Mouse (Mus musculus) forebrain, embryonic 11.5 days (tissue): ENCODE results near the gene Ggt6. TPM values are rescaled to one million over a fixed set of nuclear protein-coding genes. Genes with fewer than 3 reads are reported as not detected.
A peak's percentile ranks its signal among the peaks of the same experiment; 100 is the strongest.

Source experiments
- ATAC-seq: fragments of 200-750 bp; cut with Nextera tagmentation; replicated peaks from 2 replicates; pipeline ENCODE4 v1.8.0; 2017; ENCODE audit warnings: moderate TSS enrichment; ENCODE audit not compliant: low FRiP score
- DNase-seq: peaks from one replicate; pipeline ENCODE4 v3.0.0-alpha.2; 2017; ENCODE audit warnings: low spot score
- H3K27ac ChIP-seq: fragments of 300-500 bp; sonication (generic); 2 replicates; pipeline ENCODE4 v1.5.1; 2014; ENCODE audit warnings: low read depth, low read length
- H3K27me3 ChIP-seq: fragments of 300-500 bp; sonication (generic); 2 replicates; pipeline ENCODE4 v1.6.1; 2014; ENCODE audit warnings: mild to moderate bottlenecking, low read length, mixed read lengths; ENCODE audit not compliant: control insufficient read depth, insufficient read depth
- H3K36me3 ChIP-seq: fragments of 300-500 bp; sonication (generic); 2 replicates; pipeline ENCODE4 v1.6.1; 2014; ENCODE audit warnings: mild to moderate bottlenecking, low read length, moderate library complexity, mixed read lengths; ENCODE audit not compliant: control insufficient read depth, insufficient read depth
- H3K4me1 ChIP-seq: fragments of 300-500 bp; sonication (generic); replicated peaks from 2 replicates; pipeline ENCODE4 v1.6.1; 2014; ENCODE audit warnings: low read length, mixed read lengths; ENCODE audit not compliant: control insufficient read depth, insufficient read depth
- H3K4me2 ChIP-seq: fragments of 300-500 bp; sonication (generic); 2 replicates; pipeline ENCODE4 v1.6.1; 2014; ENCODE audit warnings: low read depth, mild to moderate bottlenecking, low read length, moderate library complexity, mixed read lengths; ENCODE audit not compliant: severe bottlenecking
- H3K4me3 ChIP-seq: fragments of 300-500 bp; sonication (generic); 2 replicates; pipeline ENCODE4 v1.5.1; 2014; ENCODE audit warnings: low read depth, low read length
- H3K9ac ChIP-seq: fragments of 300-500 bp; sonication (generic); 2 replicates; pipeline ENCODE4 v1.6.1; 2014; ENCODE audit warnings: low read length
- H3K9me3 ChIP-seq: fragments of 300-500 bp; sonication (generic); 2 replicates; pipeline ENCODE4 v1.6.1; 2016; ENCODE audit warnings: low read length, mixed read lengths; ENCODE audit not compliant: control insufficient read depth
- WGBS: fragments of 180-500 bp; shearing (Covaris S2); extraction: QIAGEN DNeasy Blood & Tissue Kit; methylation state at CpG from one replicate; pipeline ENCODE4 v1.1.7; 2014; 5-methylcytosine and 5-hydroxymethylcytosine counted together
- polyA plus RNA-seq: library from polyadenylated mRNA; unstranded; fragments of >200 nt; fragmentation: Nextera tagmentation; extraction: Ambion mirVana; gene quantifications from 2 replicates; pipeline ENCODE4 v1.2.1, GENCODE M21; 2014

Ggt6 gene
- polyA plus RNA-seq, 1 experiment from 2014 or later = not detected

GRCm38 (mm10) chr11:72453105-72453953, 18.0 kb downstream of the Ggt6 start:
- H3K27me3 ChIP-seq = no peaks in the 10 kb centered on the region
- H3K4me3 ChIP-seq = no peak overlapping the region
- WGBS = 61% methylated on average over 15 of the region's 15 CpGs
- ATAC-seq (no peak), DNase-seq (no peak)
- H3K36me3 ChIP-seq = peaks cover 28% of the 10 kb centered on the region
- H3K9me3 ChIP-seq = no peaks in the 10 kb centered on the region
- no peak overlapping the region for H3K9ac ChIP-seq
- no peak overlapping the region for H3K4me2 ChIP-seq
- no peak overlapping the region for H3K27ac ChIP-seq
- H3K4me1 ChIP-seq = 0 out of 2 replicates have a peak, but pooled peaks cover 2% of the 10 kb centered on the region

- H3K27me3 ChIP-seq = no peaks in the 10 kb centered on the region
- no peak overlapping the region for H3K4me3 ChIP-seq
- DNase-seq = no peak
- H3K9ac ChIP-seq = peak overlapping the region; percentile 17; the same call in 1 of the 2 replicates
- H3K27ac ChIP-seq = no peak overlapping the region
- H3K36me3 ChIP-seq = peaks cover 10% of the 10 kb centered on the region; the same call in 1 of the 2 replicates
- H3K4me2 ChIP-seq = no peak overlapping the region
- WGBS = 28% methylated on average over 5 of the region's 5 CpGs
- H3K9me3 ChIP-seq = no peaks in the 10 kb centered on the region
- H3K4me1 ChIP-seq = 0 out of 2 replicates have a peak, but pooled peaks cover 2% of the 10 kb centered on the region
- ATAC-seq = 0 out of 2 replicates have a peak, but pooled peaks have one; percentile 15
These were observed 20.4 kb downstream of the Ggt6 start for GRCm38 (mm10) chr11:72455694-72456093.

GRCm38 (mm10) chr11:72457995-72458496, 22.7 kb downstream of the Ggt6 start:
- no peak overlapping the region for H3K4me2 ChIP-seq
- DNase-seq = no peak
- no peak overlapping the region for H3K9ac ChIP-seq
- ATAC-seq = no peak
- H3K9me3 ChIP-seq = no peaks in the 10 kb centered on the region
- H3K36me3 ChIP-seq = no peaks in the 10 kb centered on the region
- H3K4me1 ChIP-seq = 0 out of 2 replicates have a peak, but pooled peaks cover 2% of the 10 kb centered on the region
- no peak overlapping the region for H3K4me3 ChIP-seq
- H3K27ac ChIP-seq = no peak overlapping the region
- 74% methylated on average over 12 of the region's 12 CpGs for WGBS
- H3K27me3 ChIP-seq = no peaks in the 10 kb centered on the region

- H3K4me2 ChIP-seq = no peak overlapping the region
- ATAC-seq (no peak), DNase-seq (no peak)
- H3K36me3 ChIP-seq = no peaks in the 10 kb centered on the region
- H3K9me3 ChIP-seq = no peaks in the 10 kb centered on the region
- 0 out of 2 replicates have a peak, but pooled peaks cover 2% of the 10 kb centered on the region for H3K4me1 ChIP-seq
- no peaks in the 10 kb centered on the region for H3K27me3 ChIP-seq
- no peak overlapping the region for H3K27ac ChIP-seq
- no peak overlapping the region for H3K4me3 ChIP-seq
- H3K9ac ChIP-seq = no peak overlapping the region
- 83% methylated on average over 3 of the region's 3 CpGs for WGBS
These were observed 23.2 kb downstream of the Ggt6 start for GRCm38 (mm10) chr11:72458502-72458901.

GRCm38 (mm10) chr11:72461500-72461981, 26.2 kb downstream of the Ggt6 start:
- WGBS = 73% methylated on average over 5 of the region's 5 CpGs
- no peaks in the 10 kb centered on the region for H3K27me3 ChIP-seq
- no peaks in the 10 kb centered on the region for H3K4me1 ChIP-seq
- H3K4me2 ChIP-seq = no peak overlapping the region
- DNase-seq (no peak), ATAC-seq (no peak)
- H3K9ac ChIP-seq = no peak overlapping the region
- no peak overlapping the region for H3K4me3 ChIP-seq
- no peaks in the 10 kb centered on the region for H3K36me3 ChIP-seq
- no peaks in the 10 kb centered on the region for H3K9me3 ChIP-seq
- H3K27ac ChIP-seq = no peak overlapping the region

GRCm38 (mm10) chr11:72464821-72465220, 29.5 kb downstream of the Ggt6 start:
- DNase-seq = no peak
- H3K36me3 ChIP-seq = no peaks in the 10 kb centered on the region
- no peaks in the 10 kb centered on the region for H3K9me3 ChIP-seq
- H3K27me3 ChIP-seq = no peaks in the 10 kb centered on the region
- H3K4me2 ChIP-seq = no peak overlapping the region
- no peaks in the 10 kb centered on the region for H3K4me1 ChIP-seq
- H3K27ac ChIP-seq = no peak overlapping the region
- WGBS = 61% methylated on average over 3 of the region's 3 CpGs
- H3K9ac ChIP-seq = no peak overlapping the region
- ATAC-seq = no peak
- no peak overlapping the region for H3K4me3 ChIP-seq

GRCm38 (mm10) chr11:72465978-72466693, 30.8 kb downstream of the Ggt6 start:
- Histone ChIP-seq H3K9me3 (no peaks in the 10 kb centered on the region), H3K9ac (no peak overlapping the region), H3K4me1 (no peaks in the 10 kb centered on the region), H3K36me3 (no peaks in the 10 kb centered on the region), H3K4me2 (no peak overlapping the region), H3K27ac (no peak overlapping the region), H3K27me3 (no peaks in the 10 kb centered on the region), H3K4me3 (no peak overlapping the region)
- 71% methylated on average over 11 of the region's 11 CpGs for WGBS
- ATAC-seq (no peak), DNase-seq (no peak)

- H3K4me3 ChIP-seq = no peak overlapping the region
- no peak overlapping the region for H3K4me2 ChIP-seq
- ATAC-seq (no peak), DNase-seq (no peak)
- no peak overlapping the region for H3K27ac ChIP-seq
- H3K9me3 ChIP-seq = no peaks in the 10 kb centered on the region
- H3K4me1 ChIP-seq = no peaks in the 10 kb centered on the region
- H3K9ac ChIP-seq = no peak overlapping the region
- WGBS = 71% methylated on average over 11 of the region's 11 CpGs
- H3K27me3 ChIP-seq = no peaks in the 10 kb centered on the region
- no peaks in the 10 kb centered on the region for H3K36me3 ChIP-seq
These were observed 31.6 kb downstream of the Ggt6 start for GRCm38 (mm10) chr11:72466694-72467507.
